Mouse (Mus musculus) CH12.LX (cell line): ENCODE measurements at regions not wholly inside any gene's neighbourhood (a gene's known extent, or its start where the extent isn't known, plus 50 kb on each side); places are given as distances from the start of the nearest gene placed in this dataset.

Source experiments
- DNase-seq: peaks from one replicate; pipeline ENCODE4 v3.0.0-alpha.2; 2013; ENCODE audit errors: extremely low read depth
- H3K27ac ChIP-seq: 2 replicates; pipeline ENCODE4 v1.5.1; 2012; ENCODE audit warnings: low read depth, mild to moderate bottlenecking, control low read depth, moderate library complexity; ENCODE audit not compliant: insufficient read depth
- H3K27me3 ChIP-seq: replicated peaks from 2 replicates; pipeline ENCODE3; 2012; ENCODE audit warnings: inconsistent platforms
- H3K36me3 ChIP-seq, 2 experiments: replicated peaks in 1 of 2; 2 replicates each; pipeline versions ENCODE3 to v1.6.1; 2012; ENCODE audit warnings: inconsistent platforms in 1 of 2, low read length in 1 of 2, mild to moderate bottlenecking in 1 of 2, mixed read lengths in 1 of 2, moderate library complexity in 1 of 2; ENCODE audit not compliant: control insufficient read depth in 1 of 2, insufficient read depth in 1 of 2
- H3K4me1 ChIP-seq, 2 experiments: 2 replicates each; pipeline ENCODE4 v1.6.1; 2012; ENCODE audit warnings: inconsistent platforms in 1 of 2, moderate library complexity in 1 of 2; ENCODE audit not compliant: insufficient read depth in 2 of 2, control insufficient read depth in 1 of 2
- H3K4me2 ChIP-seq: 2 replicates; pipeline ENCODE4 v1.6.1; 2012; ENCODE audit warnings: low read depth, mild to moderate bottlenecking, control low read depth; ENCODE audit not compliant: poor library complexity, insufficient read depth, severe bottlenecking
- H3K4me3 ChIP-seq, 3 experiments: fragments of 150-350 bp in 1 of 3; sonication (generic) in 1 of 3; replicated peaks in 1 of 3; 2 replicates each; pipeline versions ENCODE3 to v1.5.1; 2011 to 2012; ENCODE audit warnings: low read depth in 2 of 3, low read length in 2 of 3, mild to moderate bottlenecking in 2 of 3, moderate library complexity in 2 of 3, control low read depth in 1 of 3, improper control_type of control experiment in 1 of 3, inconsistent platforms in 1 of 3, mixed read lengths in 1 of 3; ENCODE audit not compliant: poor library complexity in 1 of 3
- H3K79me2 ChIP-seq: replicated peaks from 2 replicates; pipeline ENCODE4 v1.6.1; 2012; ENCODE audit warnings: mild to moderate bottlenecking, moderate library complexity; ENCODE audit not compliant: control insufficient read depth, poor library complexity, insufficient read depth, severe bottlenecking; ENCODE audit errors: extremely low read depth
- H3K9ac ChIP-seq: 2 replicates; pipeline ENCODE4 v1.6.1; 2012; ENCODE audit warnings: low read depth, mild to moderate bottlenecking, control low read depth, moderate library complexity; ENCODE audit not compliant: insufficient read depth
- H3K9me3 ChIP-seq: replicated peaks from 2 replicates; pipeline ENCODE3; 2012; ENCODE audit warnings: low read length, inconsistent platforms, mixed read lengths
- CHD1 ChIP-seq: IDR thresholded peaks from 2 replicates; pipeline ENCODE4 v1.6.1; 2012; ENCODE audit warnings: low read depth, low read length, improper control_type of control experiment, inconsistent platforms
- CHD2 ChIP-seq: IDR thresholded peaks from 2 replicates; pipeline ENCODE4 v1.6.1; 2011; ENCODE audit warnings: low read length, improper control_type of control experiment
- CTCF ChIP-seq, 2 experiments: IDR thresholded peaks in 1 of 2; conservative IDR thresholded peaks in 1 of 2; 2 replicates each; pipeline ENCODE4 v1.5.1; 2011 to 2012; ENCODE audit warnings: low read depth in 2 of 2, low read length in 2 of 2, improper control_type of control experiment in 1 of 2, inconsistent platforms in 1 of 2, mild to moderate bottlenecking in 1 of 2, moderate library complexity in 1 of 2
- ELF1 ChIP-seq: IDR thresholded peaks from 2 replicates; pipeline ENCODE4 v1.6.1; 2014; ENCODE audit warnings: low read depth, mild to moderate bottlenecking, inconsistent platforms, low read length, improper control_type of control experiment
- GABPA ChIP-seq: IDR thresholded peaks from 2 replicates; pipeline ENCODE4 v1.6.1; 2012; ENCODE audit warnings: low read depth, low read length, improper control_type of control experiment, inconsistent platforms; ENCODE audit not compliant: insufficient replicate concordance
- HCFC1 ChIP-seq: IDR thresholded peaks from 2 replicates; pipeline ENCODE4 v1.6.1; 2012; ENCODE audit warnings: low read depth, mild to moderate bottlenecking, inconsistent platforms, low read length, improper control_type of control experiment
- JUN ChIP-seq: IDR thresholded peaks from 2 replicates; pipeline ENCODE4 v1.6.1; 2011; ENCODE audit warnings: low read depth, mild to moderate bottlenecking, low read length, improper control_type of control experiment, moderate library complexity; ENCODE audit not compliant: insufficient read depth
- KAT2A ChIP-seq: IDR thresholded peaks from 2 replicates; pipeline ENCODE4 v1.6.1; 2012; ENCODE audit warnings: low read length, improper control_type of control experiment, inconsistent platforms; ENCODE audit not compliant: insufficient replicate concordance
- MAX ChIP-seq: IDR thresholded peaks from 2 replicates; pipeline ENCODE4 v1.6.1; 2011; ENCODE audit warnings: low read length, improper control_type of control experiment
- MEF2A ChIP-seq: IDR thresholded peaks from 2 replicates; pipeline ENCODE4 v1.6.1; 2014; ENCODE audit warnings: low read depth, mild to moderate bottlenecking, inconsistent platforms, low read length, improper control_type of control experiment, borderline replicate concordance
- MYC ChIP-seq: IDR thresholded peaks from 2 replicates; pipeline ENCODE4 v1.6.1; 2011; ENCODE audit warnings: low read depth, mild to moderate bottlenecking, improper control_type of control experiment, low read length
- PAX5 ChIP-seq: IDR thresholded peaks from 2 replicates; pipeline ENCODE4 v1.6.1; 2012; ENCODE audit warnings: low read length, inconsistent platforms, mixed read lengths
- POLR2A ChIP-seq: IDR thresholded peaks from 2 replicates; pipeline ENCODE4 v1.6.1; 2011; ENCODE audit warnings: low read depth, mild to moderate bottlenecking, improper control_type of control experiment, low read length
- RAD21 ChIP-seq: IDR thresholded peaks from 2 replicates; pipeline ENCODE4 v1.6.1; 2011; ENCODE audit warnings: low read depth, mild to moderate bottlenecking, low read length, improper control_type of control experiment, moderate library complexity
- RCOR1 ChIP-seq: conservative IDR thresholded peaks from 2 replicates; pipeline ENCODE4 v1.6.1; 2012; ENCODE audit warnings: low read depth, mild to moderate bottlenecking, inconsistent platforms, low read length, improper control_type of control experiment
- SMC3 ChIP-seq: IDR thresholded peaks from 2 replicates; pipeline ENCODE4 v1.6.1; 2011; ENCODE audit warnings: low read depth, low read length, improper control_type of control experiment
- TBP ChIP-seq: conservative IDR thresholded peaks from 2 replicates; pipeline ENCODE4 v1.6.1; 2011; ENCODE audit warnings: low read depth, low read length, improper control_type of control experiment
- UBTF ChIP-seq: IDR thresholded peaks from 2 replicates; pipeline ENCODE4 v1.6.1; 2012; ENCODE audit warnings: low read depth, mild to moderate bottlenecking, inconsistent platforms, low read length, improper control_type of control experiment, moderate library complexity
- USF1 ChIP-seq: IDR thresholded peaks from 2 replicates; pipeline ENCODE4 v1.6.1; 2014; ENCODE audit warnings: low read depth, mild to moderate bottlenecking, inconsistent platforms, low read length, improper control_type of control experiment
- ZC3H11A ChIP-seq: IDR thresholded peaks from 2 replicates; pipeline ENCODE4 v1.6.1; 2012; ENCODE audit warnings: low read depth, mild to moderate bottlenecking, inconsistent platforms, low read length, improper control_type of control experiment
- ZKSCAN1 ChIP-seq: IDR thresholded peaks from 2 replicates; pipeline ENCODE4 v1.6.1; 2012; ENCODE audit warnings: low read depth, inconsistent platforms, low read length, improper control_type of control experiment, borderline replicate concordance
- ZMIZ1 ChIP-seq: IDR thresholded peaks from 2 replicates; pipeline ENCODE4 v1.6.1; 2012; ENCODE audit warnings: low read depth, mild to moderate bottlenecking, inconsistent platforms, low read length, improper control_type of control experiment
- dilution Hi-C: fragments of 300-500 bp; cut with MboI; formaldehyde crosslinking; loops from 2 replicates; pipeline ENCODE4 v1.14.3; 2020; ENCODE audit warnings: low sequenced_read_pairs; ENCODE audit not compliant: extremely low pct_unique_long_range_greater_than_20kb, extremely low pct_ligation_motif_present
- in situ Hi-C: fragments of 300-500 bp; cut with MboI; formaldehyde crosslinking; loops from 3 replicates; pipeline ENCODE4 v1.14.3; 2019; ENCODE audit warnings: low sequenced_read_pairs, low pct_ligation_motif_present, low pct_unique_long_range_greater_than_20kb, mixed read lengths

- no peak overlapping the region for H3K4me2 ChIP-seq
- H3K36me3 ChIP-seq: no peaks in the 10 kb centered on the region
- H3K9ac ChIP-seq: no peak overlapping the region
- dilution Hi-C loops: no loop called here
- in situ Hi-C loops: no loop called here
- H3K79me2 ChIP-seq: no peaks in the 10 kb centered on the region
- no peak overlapping the region for H3K4me3 ChIP-seq
- no peak for DNase-seq
- H3K27me3 ChIP-seq: no peaks in the 10 kb centered on the region
- no peak for TF ChIP-seq GABPA
- no peak for TF ChIP-seq MYC
- no peak for TF ChIP-seq UBTF
- no peak for TF ChIP-seq HCFC1
- TF ChIP-seq PAX5: no peak
- TF ChIP-seq MEF2A: no peak
- TF ChIP-seq RCOR1: no peak
- no peak for TF ChIP-seq ZKSCAN1
- no peak for TF ChIP-seq POLR2A
- TF ChIP-seq KAT2A: no peak
- TF ChIP-seq CHD1: no peak
- peaks cover 0 to 11% of the 10 kb centered on the region in 2 experiments; a peak in 2 of 4 replicates for H3K4me1 ChIP-seq
- H3K9me3 ChIP-seq: no peaks in the 10 kb centered on the region
- no peak overlapping the region for H3K27ac ChIP-seq
These were observed 115.0 kb downstream of the Rnd3 start for GRCm38 (mm10) chr2:51033881-51034280.

- Histone ChIP-seq H3K79me2 (no peaks in the 10 kb centered on the region), H3K27ac (no peak overlapping the region), H3K9ac (no peak overlapping the region), H3K4me1 (no peaks in the 10 kb centered on the region)
- in situ Hi-C loops (no loop called here), dilution Hi-C loops (no loop called here)
- TF ChIP-seq ZC3H11A (no peak), TBP (no peak), HCFC1 (no peak), CTCF (conservative IDR thresholded peaks at IDR 0.05 in 1 of 2, IDR thresholded peaks at IDR 0.05 in 1 of 2; ENCODE audit: low read depth in 2 of 2, low read length in 2 of 2) (no peak), POLR2A (no peak), CHD1 (no peak), SMC3 (no peak), UBTF (no peak), MAX (no peak), RAD21 (no peak), RCOR1 (no peak), CHD2 (no peak), MYC (no peak), ELF1 (no peak), USF1 (no peak), ZMIZ1 (no peak), JUN (no peak)
- TF ChIP-seq, all 38 proteins: peak for 0
- DNase-seq: no peak
- Histone ChIP-seq H3K9me3 (no peaks in the 10 kb centered on the region), H3K27me3 (no peaks in the 10 kb centered on the region), H3K36me3 (no peaks in the 10 kb centered on the region), H3K4me2 (no peak overlapping the region), H3K4me3 (no peak overlapping the region)
These were observed 126.4 kb downstream of the Rnd3 start for GRCm38 (mm10) chr2:51022479-51022878.
